Mouse (Mus musculus): ENCODE data around the gene Slc36a4.

Gene Slc36a4

GRCm38 (mm10) chr9:15721226-15721833, 11.8 kb downstream of the Slc36a4 start:
- no peak for DNase-seq (ENCODE audit: low read depth, low spot score)

- DNase-seq (ENCODE audit: low read depth, low spot score): no peak
Observed at GRCm38 (mm10) chr9:15722506-15722905, 13.0 kb downstream of the Slc36a4 start.

- DNase-seq (ENCODE audit: low read depth, low spot score): no peak
Observed at GRCm38 (mm10) chr9:15727168-15727567, 17.6 kb downstream of the Slc36a4 start.

- no peak for DNase-seq (ENCODE audit: low read depth, low spot score)
Observed at GRCm38 (mm10) chr9:15731758-15732748, 22.5 kb downstream of the Slc36a4 start.

- DNase-seq (ENCODE audit: low read depth, low spot score): peak; percentile 23
Observed at GRCm38 (mm10) chr9:15734056-15734866, 24.7 kb downstream of the Slc36a4 start.

- DNase-seq (ENCODE audit: low read depth, low spot score): no peak
Observed at GRCm38 (mm10) chr9:15734867-15735131, 25.3 kb downstream of the Slc36a4 start.

- DNase-seq (ENCODE audit: low read depth, low spot score): no peak
Observed at GRCm38 (mm10) chr9:15737522-15737921, 28.0 kb downstream of the Slc36a4 start.

GRCm38 (mm10) chr9:15741428-15741827, 31.9 kb downstream of the Slc36a4 start:
- no peak for DNase-seq (ENCODE audit: low read depth, low spot score)

- DNase-seq (ENCODE audit: low read depth, low spot score): no peak
Observed at GRCm38 (mm10) chr9:15741931-15742330, 32.4 kb downstream of the Slc36a4 start.

GRCm38 (mm10) chr9:15745985-15746607, 36.6 kb downstream of the Slc36a4 start:
- DNase-seq (ENCODE audit: low read depth, low spot score): no peak

- DNase-seq (ENCODE audit: low read depth, low spot score): no peak
Observed at GRCm38 (mm10) chr9:15746636-15747035, 37.1 kb downstream of the Slc36a4 start.

GRCm38 (mm10) chr9:15748383-15748782, 38.8 kb downstream of the Slc36a4 start:
- DNase-seq (ENCODE audit: low read depth, low spot score): no peak

- no peak for DNase-seq (ENCODE audit: low read depth, low spot score)
Observed at GRCm38 (mm10) chr9:15759318-15759717, 49.8 kb downstream of the Slc36a4 start.

- no peak for DNase-seq (ENCODE audit: low read depth, low spot score)
Observed at GRCm38 (mm10) chr9:15766379-15766778, 56.8 kb downstream of the Slc36a4 start.

- DNase-seq (ENCODE audit: low read depth, low spot score): no peak
Observed at GRCm38 (mm10) chr9:15766821-15767220, 57.3 kb downstream of the Slc36a4 start.

- no peak for DNase-seq (ENCODE audit: low read depth, low spot score)
Observed at GRCm38 (mm10) chr9:15772766-15773165, 63.2 kb downstream of the Slc36a4 start.

- DNase-seq (ENCODE audit: low read depth, low spot score): no peak
Observed at GRCm38 (mm10) chr9:15773426-15773825, 63.9 kb downstream of the Slc36a4 start.

GRCm38 (mm10) chr9:15774911-15775310, 65.4 kb downstream of the Slc36a4 start:
- DNase-seq (ENCODE audit: low read depth, low spot score): no peak

GRCm38 (mm10) chr9:15781936-15782335, 72.4 kb downstream of the Slc36a4 start:
- DNase-seq (ENCODE audit: low read depth, low spot score): no peak

- no peak for DNase-seq (ENCODE audit: low read depth, low spot score)
Observed at GRCm38 (mm10) chr9:15786192-15786591, 76.7 kb downstream of the Slc36a4 start.

GRCm38 (mm10) chr9:15786610-15787009, 77.1 kb downstream of the Slc36a4 start:
- DNase-seq (ENCODE audit: low read depth, low spot score): no peak

- DNase-seq (ENCODE audit: low read depth, low spot score): no peak
Observed at GRCm38 (mm10) chr9:15792076-15792475, 82.5 kb downstream of the Slc36a4 start.
